Mouse (Mus musculus): ENCODE data around the gene Manf. TPM values are rescaled to one million over a fixed set of nuclear protein-coding genes. Genes with fewer than 3 reads are reported as not detected.
A peak's percentile ranks its signal among the peaks of the same experiment; 100 is the strongest.

The Manf gene
- polyA plus RNA-seq, 1 experiment from 2014 or later: 171 TPM

- Histone ChIP-seq H3K9ac (replicated peaks; ENCODE audit: low read depth) (peak overlapping the region; percentile 47), H3K27me3 (replicated peaks; ENCODE audit: insufficient read depth, low read length) (no peaks in the 10 kb centered on the region), H3K4me2 (replicated peaks; ENCODE audit: low read depth, low read length) (peak overlapping the region; percentile 68), H3K9me3 (ENCODE audit: low read length) (no peaks in the 10 kb centered on the region), H3K4me1 (ENCODE audit: insufficient read depth, low read depth, low read length) (peaks cover 5% of the 10 kb centered on the region; the same call in 1 of the 2 replicates), H3K27ac (ENCODE audit: low read length) (peak overlapping the region; percentile 88), H3K36me3 (ENCODE audit: insufficient read depth, low read length) (peaks cover 5% of the 10 kb centered on the region), H3K4me3 (ENCODE audit: low read depth, low read length) (peak overlapping the region; percentile 74)
- 1% methylated on average over 9 of the region's 9 CpGs for WGBS
- ATAC-seq: no peak
- TF ChIP-seq CTCF (IDR thresholded peaks at IDR 0.05): no peak
- no peak for TF ChIP-seq EP300 (IDR thresholded peaks at IDR 0.05)
- DNase-seq (ENCODE audit: low spot score): no peak
Measured at GRCm38 (mm10) chr9:106892552-106892875, 735 bp upstream of the Manf start.

GRCm38 (mm10) chr9:106891341-106891741, 438 bp downstream of the Manf start:
- no peak for ATAC-seq

GRCm38 (mm10) chr9:106890496-106891240, 1.1 kb downstream of the Manf start:
- ATAC-seq (no peak), DNase-seq (ENCODE audit: low spot score) (no peak)
- H3K4me1 ChIP-seq (ENCODE audit: insufficient read depth, low read depth, low read length): peaks cover 10% of the 10 kb centered on the region; the same call in 1 of the 2 replicates
- H3K27ac ChIP-seq (ENCODE audit: low read length): no peak overlapping the region
- H3K9me3 ChIP-seq (ENCODE audit: low read length): no peaks in the 10 kb centered on the region
- H3K27me3 ChIP-seq (replicated peaks; ENCODE audit: insufficient read depth, low read length): no peaks in the 10 kb centered on the region
- 52% methylated on average over 8 of the region's 8 CpGs for WGBS
- H3K9ac ChIP-seq (replicated peaks; ENCODE audit: low read depth): no peak overlapping the region
- H3K4me3 ChIP-seq (ENCODE audit: low read depth, low read length): peak overlapping the region; percentile 74; the same call in 1 of the 2 replicates
- H3K4me2 ChIP-seq (replicated peaks; ENCODE audit: low read depth, low read length): peak overlapping the region; percentile 75
- peaks cover 5% of the 10 kb centered on the region for H3K36me3 ChIP-seq (ENCODE audit: insufficient read depth, low read length)
- TF ChIP-seq EP300 (IDR thresholded peaks at IDR 0.05): no peak

More at GRCm38 (mm10) chr9:106891341-106891741, 438 bp downstream of the Manf start:
- DNase-seq (ENCODE audit: low spot score): peak; percentile 39
- Histone ChIP-seq H3K27me3 (replicated peaks; ENCODE audit: insufficient read depth, low read length) (no peaks in the 10 kb centered on the region), H3K36me3 (ENCODE audit: insufficient read depth, low read length) (peaks cover 5% of the 10 kb centered on the region), H3K4me3 (ENCODE audit: low read depth, low read length) (peak overlapping the region; percentile 74), H3K9ac (replicated peaks; ENCODE audit: low read depth) (peak overlapping the region; percentile 88), H3K27ac (ENCODE audit: low read length) (peak overlapping the region; percentile 85), H3K4me1 (ENCODE audit: insufficient read depth, low read depth, low read length) (peaks cover 5% of the 10 kb centered on the region; the same call in 1 of the 2 replicates), H3K9me3 (ENCODE audit: low read length) (no peaks in the 10 kb centered on the region), H3K4me2 (replicated peaks; ENCODE audit: low read depth, low read length) (peak overlapping the region; percentile 75)
- TF ChIP-seq CTCF (IDR thresholded peaks at IDR 0.05) (no peak), EP300 (IDR thresholded peaks at IDR 0.05) (no peak)
- WGBS: under 1% methylated on average over 17 of the region's 17 CpGs

GRCm38 (mm10) chr9:106889321-106889720, 2.5 kb downstream of the Manf start:
- H3K4me2 ChIP-seq (replicated peaks; ENCODE audit: low read depth, low read length): no peak overlapping the region
- H3K9ac ChIP-seq (replicated peaks; ENCODE audit: low read depth): no peak overlapping the region; the same call in 1 of the 2 replicates
- 73% methylated on average over 9 of the region's 9 CpGs for WGBS
- no peaks in the 10 kb centered on the region for H3K27me3 ChIP-seq (replicated peaks; ENCODE audit: insufficient read depth, low read length)
- H3K4me1 ChIP-seq (ENCODE audit: insufficient read depth, low read depth, low read length): peaks cover 22% of the 10 kb centered on the region
- H3K27ac ChIP-seq (ENCODE audit: low read length): no peak overlapping the region
- peaks cover 11% of the 10 kb centered on the region for H3K36me3 ChIP-seq (ENCODE audit: insufficient read depth, low read length)
- DNase-seq (ENCODE audit: low spot score): no peak
- H3K9me3 ChIP-seq (ENCODE audit: low read length): no peaks in the 10 kb centered on the region
- no peak overlapping the region for H3K4me3 ChIP-seq (ENCODE audit: low read depth, low read length)
- TF ChIP-seq EP300 (IDR thresholded peaks at IDR 0.05) (no peak), CTCF (IDR thresholded peaks at IDR 0.05) (no peak)
- ATAC-seq: no peak

- Histone ChIP-seq H3K27ac (ENCODE audit: low read length) (no peak overlapping the region), H3K27me3 (replicated peaks; ENCODE audit: insufficient read depth, low read length) (no peaks in the 10 kb centered on the region), H3K9ac (replicated peaks; ENCODE audit: low read depth) (no peak overlapping the region), H3K36me3 (ENCODE audit: insufficient read depth, low read length) (peaks cover 11% of the 10 kb centered on the region), H3K9me3 (ENCODE audit: low read length) (no peaks in the 10 kb centered on the region), H3K4me2 (replicated peaks; ENCODE audit: low read depth, low read length) (no peak overlapping the region), H3K4me1 (ENCODE audit: insufficient read depth, low read depth, low read length) (peaks cover 27% of the 10 kb centered on the region), H3K4me3 (ENCODE audit: low read depth, low read length) (no peak overlapping the region)
- DNase-seq (ENCODE audit: low spot score) (no peak), ATAC-seq (no peak)
- WGBS: 92% methylated on average over 3 of the region's 3 CpGs
- TF ChIP-seq EP300 (IDR thresholded peaks at IDR 0.05) (no peak), CTCF (IDR thresholded peaks at IDR 0.05) (no peak)
Measured at GRCm38 (mm10) chr9:106888346-106888745, 3.4 kb downstream of the Manf start.

- Histone ChIP-seq H3K4me3 (ENCODE audit: low read depth, low read length) (peak within 1 kb of the TSS; percentile 99), H3K27me3 (replicated peaks; ENCODE audit: insufficient read depth, low read length) (no peaks in the 10 kb centered on the region), H3K4me1 (ENCODE audit: insufficient read depth, low read depth, low read length) (peaks cover 29% of the 10 kb centered on the region), H3K27ac (ENCODE audit: low read length) (peak within 1 kb of the TSS; percentile 87), H3K9me3 (ENCODE audit: low read length) (no peaks in the 10 kb centered on the region), H3K9ac (replicated peaks; ENCODE audit: low read depth) (peak within 1 kb of the TSS; percentile 76), H3K4me2 (replicated peaks; ENCODE audit: low read depth, low read length) (peak within 1 kb of the TSS; percentile 100), H3K36me3 (ENCODE audit: insufficient read depth, low read length) (peaks cover 11% of the 10 kb centered on the region)
- ATAC-seq (peak; percentile 81), DNase-seq (ENCODE audit: low spot score) (peak; percentile 99)
- 2% methylated on average over 82 of the region's 101 CpGs for WGBS
- TF ChIP-seq EP300 (IDR thresholded peaks at IDR 0.05): no peak
- peak; percentile 85 for TF ChIP-seq CTCF (IDR thresholded peaks at IDR 0.05)
Measured at GRCm38 (mm10) chr9:106886828-106887702, 4.7 kb downstream of the Manf start, which contains the start of gene Rbm15b. TSS of gene Rbm15b (minus strand) at chr9:106887428.
